Mouse (Mus musculus) CH12.LX (cell line): ENCODE data around the gene Gnptg. TPM values are rescaled to one million over a fixed set of nuclear protein-coding genes. Genes with fewer than 3 reads are reported as not detected.

Experiments used
- DNase-seq: peaks from one replicate; pipeline ENCODE4 v3.0.0-alpha.2; 2013; ENCODE audit errors: extremely low read depth
- H3K27ac ChIP-seq: 2 replicates; pipeline ENCODE4 v1.5.1; 2012; ENCODE audit warnings: low read depth, mild to moderate bottlenecking, control low read depth, moderate library complexity; ENCODE audit not compliant: insufficient read depth
- H3K27me3 ChIP-seq: replicated peaks from 2 replicates; pipeline ENCODE3; 2012; ENCODE audit warnings: inconsistent platforms
- H3K36me3 ChIP-seq, 2 experiments: replicated peaks in 1 of 2; 2 replicates each; pipeline versions ENCODE3 to v1.6.1; 2012; ENCODE audit warnings: inconsistent platforms in 1 of 2, low read length in 1 of 2, mild to moderate bottlenecking in 1 of 2, mixed read lengths in 1 of 2, moderate library complexity in 1 of 2; ENCODE audit not compliant: control insufficient read depth in 1 of 2, insufficient read depth in 1 of 2
- H3K4me1 ChIP-seq, 2 experiments: 2 replicates each; pipeline ENCODE4 v1.6.1; 2012; ENCODE audit warnings: inconsistent platforms in 1 of 2, moderate library complexity in 1 of 2; ENCODE audit not compliant: insufficient read depth in 2 of 2, control insufficient read depth in 1 of 2
- H3K4me2 ChIP-seq: 2 replicates; pipeline ENCODE4 v1.6.1; 2012; ENCODE audit warnings: low read depth, mild to moderate bottlenecking, control low read depth; ENCODE audit not compliant: poor library complexity, insufficient read depth, severe bottlenecking
- H3K4me3 ChIP-seq, 3 experiments: fragments of 150-350 bp in 1 of 3; sonication (generic) in 1 of 3; replicated peaks in 1 of 3; 2 replicates each; pipeline versions ENCODE3 to v1.5.1; 2011 to 2012; ENCODE audit warnings: low read depth in 2 of 3, low read length in 2 of 3, mild to moderate bottlenecking in 2 of 3, moderate library complexity in 2 of 3, control low read depth in 1 of 3, improper control_type of control experiment in 1 of 3, inconsistent platforms in 1 of 3, mixed read lengths in 1 of 3; ENCODE audit not compliant: poor library complexity in 1 of 3
- H3K79me2 ChIP-seq: replicated peaks from 2 replicates; pipeline ENCODE4 v1.6.1; 2012; ENCODE audit warnings: mild to moderate bottlenecking, moderate library complexity; ENCODE audit not compliant: control insufficient read depth, poor library complexity, insufficient read depth, severe bottlenecking; ENCODE audit errors: extremely low read depth
- H3K9ac ChIP-seq: 2 replicates; pipeline ENCODE4 v1.6.1; 2012; ENCODE audit warnings: low read depth, mild to moderate bottlenecking, control low read depth, moderate library complexity; ENCODE audit not compliant: insufficient read depth
- H3K9me3 ChIP-seq: replicated peaks from 2 replicates; pipeline ENCODE3; 2012; ENCODE audit warnings: low read length, inconsistent platforms, mixed read lengths
- BHLHE40 ChIP-seq: IDR thresholded peaks from 2 replicates; pipeline ENCODE4 v1.6.1; 2011; ENCODE audit warnings: mild to moderate bottlenecking, low read depth, low read length, improper control_type of control experiment
- E2F4 ChIP-seq: IDR thresholded peaks from 2 replicates; pipeline ENCODE4 v1.6.1; 2011; ENCODE audit warnings: low read depth, low read length, improper control_type of control experiment; ENCODE audit not compliant: insufficient replicate concordance
- ELF1 ChIP-seq: IDR thresholded peaks from 2 replicates; pipeline ENCODE4 v1.6.1; 2014; ENCODE audit warnings: low read depth, mild to moderate bottlenecking, inconsistent platforms, low read length, improper control_type of control experiment
- GABPA ChIP-seq: IDR thresholded peaks from 2 replicates; pipeline ENCODE4 v1.6.1; 2012; ENCODE audit warnings: low read depth, low read length, improper control_type of control experiment, inconsistent platforms; ENCODE audit not compliant: insufficient replicate concordance
- HCFC1 ChIP-seq: IDR thresholded peaks from 2 replicates; pipeline ENCODE4 v1.6.1; 2012; ENCODE audit warnings: low read depth, mild to moderate bottlenecking, inconsistent platforms, low read length, improper control_type of control experiment
- IRF4 ChIP-seq: IDR thresholded peaks from 2 replicates; pipeline ENCODE4 v1.6.1; 2014; ENCODE audit warnings: low read depth, mild to moderate bottlenecking, inconsistent platforms, low read length, improper control_type of control experiment
- JUN ChIP-seq: IDR thresholded peaks from 2 replicates; pipeline ENCODE4 v1.6.1; 2011; ENCODE audit warnings: low read depth, mild to moderate bottlenecking, low read length, improper control_type of control experiment, moderate library complexity; ENCODE audit not compliant: insufficient read depth
- JUND ChIP-seq: conservative IDR thresholded peaks from 2 replicates; pipeline ENCODE4 v1.6.1; 2011; ENCODE audit warnings: low read depth, low read length, improper control_type of control experiment
- KAT2A ChIP-seq: IDR thresholded peaks from 2 replicates; pipeline ENCODE4 v1.6.1; 2012; ENCODE audit warnings: low read length, improper control_type of control experiment, inconsistent platforms; ENCODE audit not compliant: insufficient replicate concordance
- MAFK ChIP-seq: IDR thresholded peaks from 2 replicates; pipeline ENCODE4 v1.6.1; 2011; ENCODE audit warnings: low read length, improper control_type of control experiment; ENCODE audit not compliant: insufficient replicate concordance
- MAX ChIP-seq: IDR thresholded peaks from 2 replicates; pipeline ENCODE4 v1.6.1; 2011; ENCODE audit warnings: low read length, improper control_type of control experiment
- MXI1 ChIP-seq: IDR thresholded peaks from 2 replicates; pipeline ENCODE4 v1.6.1; 2011; ENCODE audit warnings: mild to moderate bottlenecking, low read depth, low read length, improper control_type of control experiment
- MYC ChIP-seq: IDR thresholded peaks from 2 replicates; pipeline ENCODE4 v1.6.1; 2011; ENCODE audit warnings: low read depth, mild to moderate bottlenecking, improper control_type of control experiment, low read length
- PAX5 ChIP-seq: IDR thresholded peaks from 2 replicates; pipeline ENCODE4 v1.6.1; 2012; ENCODE audit warnings: low read length, inconsistent platforms, mixed read lengths
- POLR2AphosphoS2 ChIP-seq: IDR thresholded peaks from 2 replicates; pipeline ENCODE4 v1.6.1; 2011; ENCODE audit warnings: low read depth, low read length, improper control_type of control experiment
- SIN3A ChIP-seq: IDR thresholded peaks from 2 replicates; pipeline ENCODE4 v1.6.1; 2012; ENCODE audit warnings: low read length, improper control_type of control experiment, inconsistent platforms
- SMC3 ChIP-seq: IDR thresholded peaks from 2 replicates; pipeline ENCODE4 v1.6.1; 2011; ENCODE audit warnings: low read depth, low read length, improper control_type of control experiment
- TBP ChIP-seq: conservative IDR thresholded peaks from 2 replicates; pipeline ENCODE4 v1.6.1; 2011; ENCODE audit warnings: low read depth, low read length, improper control_type of control experiment
- UBTF ChIP-seq: IDR thresholded peaks from 2 replicates; pipeline ENCODE4 v1.6.1; 2012; ENCODE audit warnings: low read depth, mild to moderate bottlenecking, inconsistent platforms, low read length, improper control_type of control experiment, moderate library complexity
- USF2 ChIP-seq: conservative IDR thresholded peaks from 2 replicates; pipeline ENCODE4 v1.6.1; 2011; ENCODE audit warnings: low read depth, low read length, improper control_type of control experiment
- ZKSCAN1 ChIP-seq: IDR thresholded peaks from 2 replicates; pipeline ENCODE4 v1.6.1; 2012; ENCODE audit warnings: low read depth, inconsistent platforms, low read length, improper control_type of control experiment, borderline replicate concordance
- ZMIZ1 ChIP-seq: IDR thresholded peaks from 2 replicates; pipeline ENCODE4 v1.6.1; 2012; ENCODE audit warnings: low read depth, mild to moderate bottlenecking, inconsistent platforms, low read length, improper control_type of control experiment
- ZNF384 ChIP-seq: IDR thresholded peaks from 2 replicates; pipeline ENCODE4 v1.6.1; 2012; ENCODE audit warnings: low read depth, low read length, improper control_type of control experiment, inconsistent platforms
- dilution Hi-C: fragments of 300-500 bp; cut with MboI; formaldehyde crosslinking; loops from 2 replicates; pipeline ENCODE4 v1.14.3; 2020; ENCODE audit warnings: low sequenced_read_pairs; ENCODE audit not compliant: extremely low pct_unique_long_range_greater_than_20kb, extremely low pct_ligation_motif_present
- in situ Hi-C: fragments of 300-500 bp; cut with MboI; formaldehyde crosslinking; loops from 3 replicates; pipeline ENCODE4 v1.14.3; 2019; ENCODE audit warnings: low sequenced_read_pairs, low pct_ligation_motif_present, low pct_unique_long_range_greater_than_20kb, mixed read lengths
- polyA plus RNA-seq: library from polyadenylated mRNA; unstranded; fragments of >175 nt; gene quantifications from 2 replicates; pipeline ENCODE4 v1.2.1, GENCODE M21; 2012; ENCODE audit warnings: low read depth; ENCODE audit not compliant: insufficient read length
- total RNA-seq, 2 experiments: library from RNA; depleted of rRNA; stranded (reverse); fragments of 300-350 nt in 1 of 2; fragments of >200 nt in 1 of 2; gene quantifications; 2 replicates each; pipeline ENCODE4 v1.2.3; 2012 to 2014

Gene Gnptg
- total and polyA plus RNA-seq, 3 experiments = 20.7 to 27.0 (median 24.5) TPM

GRCm38 (mm10) chr17:25250181-25250835 is 10.4 kb upstream of the Gnptg start:
- DNase-seq = no peak
- H3K27ac ChIP-seq = no peak overlapping the region
- dilution Hi-C loops = no loop called here
- in situ Hi-C loops = no loop called here
- no peak overlapping the region for H3K4me3 ChIP-seq
- H3K79me2 ChIP-seq = no peaks in the 10 kb centered on the region
- H3K4me1 ChIP-seq = no peaks in the 10 kb centered on the region
- H3K36me3 ChIP-seq = peaks cover 2 to 14% of the 10 kb centered on the region in 2 experiments
- no peak overlapping the region for H3K4me2 ChIP-seq
- H3K27me3 ChIP-seq = peaks cover 19% of the 10 kb centered on the region
- H3K9ac ChIP-seq = no peak overlapping the region
- no peak for TF ChIP-seq MYC
- TF ChIP-seq POLR2AphosphoS2 = no peak
- no peak for TF ChIP-seq MXI1
- TF ChIP-seq, all 38 proteins: peak for 0
- no peaks in the 10 kb centered on the region for H3K9me3 ChIP-seq

- no peak overlapping the region for H3K9ac ChIP-seq
- H3K27me3 ChIP-seq = peaks cover 13% of the 10 kb centered on the region
- H3K27ac ChIP-seq = no peak overlapping the region
- H3K4me3 ChIP-seq = no peak overlapping the region
- no peaks in the 10 kb centered on the region for H3K4me1 ChIP-seq
- in situ Hi-C loops (no loop called here), dilution Hi-C loops (no loop called here)
- DNase-seq = no peak
- no peak overlapping the region for H3K4me2 ChIP-seq
- no peaks in the 10 kb centered on the region for H3K79me2 ChIP-seq
- H3K9me3 ChIP-seq = no peaks in the 10 kb centered on the region
- no peak for TF ChIP-seq HCFC1
- TF ChIP-seq ZKSCAN1 = no peak
- TF ChIP-seq TBP = no peak
- no peak for TF ChIP-seq ZNF384
- TF ChIP-seq KAT2A = no peak
- TF ChIP-seq BHLHE40 = no peak
- TF ChIP-seq JUN = no peak
- TF ChIP-seq E2F4 = no peak
- no peak for TF ChIP-seq PAX5
- TF ChIP-seq ELF1 = no peak
- TF ChIP-seq ZMIZ1 = no peak
- no peak for TF ChIP-seq IRF4
- no peak for TF ChIP-seq GABPA
- no peak for TF ChIP-seq USF2
- no peak for TF ChIP-seq UBTF
- TF ChIP-seq MAFK = no peak
- no peak for TF ChIP-seq SMC3
- no peak for TF ChIP-seq SIN3A
- TF ChIP-seq JUND = no peak
- no peak for TF ChIP-seq MAX
- H3K36me3 ChIP-seq = peaks cover 20 to 34% of the 10 kb centered on the region in 2 experiments
Measured at GRCm38 (mm10) chr17:25248033-25248750, 8.3 kb upstream of the Gnptg start.
